Mouse (Mus musculus): ENCODE results near the gene Capn11. TPM values are rescaled to one million over a fixed set of nuclear protein-coding genes. Genes with fewer than 3 reads are reported as not detected.

Gene Capn11
- polyA plus RNA-seq, 1 experiment from 2014 or later = 0.84 TPM

GRCm38 (mm10) chr17:45610144-45610866 is 48.8 kb downstream of the Capn11 start:
- H3K4me3 ChIP-seq (ENCODE audit: low read length) = no peak overlapping the region
- H3K9ac ChIP-seq (ENCODE audit: low read length) = 0 out of 2 replicates have a peak overlapping the region, but pooled peaks have one; percentile 5
- ATAC-seq (replicated peaks; ENCODE audit: extremely low read depth, insufficient read depth, low FRiP score) = peak; percentile 75

GRCm38 (mm10) chr17:45608396-45608795 is 50.7 kb downstream of the Capn11 start:
- Histone ChIP-seq H3K4me2 (ENCODE audit: low read depth, low read length) (no peak overlapping the region), H3K4me1 (ENCODE audit: control insufficient read depth, insufficient read depth, low read length) (peaks cover 10% of the 10 kb centered on the region), H3K36me3 (ENCODE audit: control insufficient read depth, insufficient read depth) (no peaks in the 10 kb centered on the region), H3K9ac (ENCODE audit: low read length) (no peak overlapping the region), H3K27me3 (ENCODE audit: control insufficient read depth, insufficient read depth, low read length) (no peaks in the 10 kb centered on the region), H3K27ac (ENCODE audit: low read length) (no peak overlapping the region), H3K9me3 (replicated peaks; ENCODE audit: control insufficient read depth, low read length) (peaks cover 3% of the 10 kb centered on the region; the same call in 1 of the 2 replicates), H3K4me3 (ENCODE audit: low read length) (no peak overlapping the region)
- WGBS = 85% methylated on average over 4 of the region's 4 CpGs
- ATAC-seq (replicated peaks; ENCODE audit: extremely low read depth, insufficient read depth, low FRiP score) = no peak

More at GRCm38 (mm10) chr17:45610144-45610866, 48.8 kb downstream of the Capn11 start:
- Histone ChIP-seq H3K4me2 (ENCODE audit: low read depth, low read length) (peak overlapping the region; percentile 32; the same call in 1 of the 2 replicates), H3K36me3 (ENCODE audit: control insufficient read depth, insufficient read depth) (no peaks in the 10 kb centered on the region), H3K27ac (ENCODE audit: low read length) (peak overlapping the region; percentile 77), H3K4me1 (ENCODE audit: control insufficient read depth, insufficient read depth, low read length) (peaks cover 10% of the 10 kb centered on the region), H3K9me3 (replicated peaks; ENCODE audit: control insufficient read depth, low read length) (peaks cover 3% of the 10 kb centered on the region; the same call in 1 of the 2 replicates), H3K27me3 (ENCODE audit: control insufficient read depth, insufficient read depth, low read length) (no peaks in the 10 kb centered on the region)
- WGBS = 27% methylated on average over 5 of the region's 5 CpGs

DNA sequence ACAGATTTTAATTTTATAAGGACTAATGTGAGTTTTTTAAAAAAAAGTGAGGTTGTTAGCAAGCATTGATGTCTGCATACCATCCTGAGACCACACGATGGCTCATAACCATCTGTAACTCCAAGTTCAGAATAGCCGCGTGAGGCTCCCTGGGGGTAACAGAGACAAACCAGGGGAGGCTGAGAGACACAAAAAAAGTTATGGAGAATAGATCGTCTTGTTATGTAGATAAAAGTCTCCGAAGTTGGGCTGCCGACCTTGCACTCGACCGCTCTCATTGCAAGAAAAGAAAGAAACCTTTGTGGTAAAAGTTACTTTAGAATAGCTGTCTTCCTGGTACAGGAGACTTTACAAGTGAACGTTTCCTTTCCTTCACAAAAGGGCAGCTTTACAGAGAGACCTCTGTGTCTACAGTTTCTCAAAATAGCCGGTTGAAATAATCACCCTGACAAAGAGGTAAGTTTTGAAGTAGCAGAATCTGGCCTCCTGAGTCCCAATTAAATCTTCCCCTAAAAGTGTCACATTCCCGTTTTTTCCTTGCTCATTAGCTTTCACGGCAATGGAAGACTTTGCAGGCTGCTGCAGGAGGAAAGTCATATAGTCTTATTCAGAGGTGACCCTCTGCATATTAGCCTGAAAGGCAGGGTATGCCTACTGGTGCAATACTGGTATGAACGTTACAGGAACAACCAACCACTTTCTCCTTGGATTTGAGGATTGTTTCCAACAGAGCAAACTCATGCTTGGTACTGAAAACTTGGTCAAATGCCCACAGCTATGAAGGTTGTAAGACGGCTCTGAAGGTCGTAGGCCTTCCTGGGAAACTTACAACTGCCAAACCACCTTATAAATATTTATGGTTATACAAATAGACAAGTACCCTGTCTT is 51.9 kb downstream of the Capn11 start:
- Histone ChIP-seq H3K4me1 (ENCODE audit: control insufficient read depth, insufficient read depth, low read length) (peaks cover 10% of the 10 kb centered on the region), H3K9ac (ENCODE audit: low read length) (no peak overlapping the region), H3K36me3 (ENCODE audit: control insufficient read depth, insufficient read depth) (no peaks in the 10 kb centered on the region), H3K4me2 (ENCODE audit: low read depth, low read length) (no peak overlapping the region), H3K4me3 (ENCODE audit: low read length) (no peak overlapping the region), H3K27me3 (ENCODE audit: control insufficient read depth, insufficient read depth, low read length) (no peaks in the 10 kb centered on the region), H3K9me3 (replicated peaks; ENCODE audit: control insufficient read depth, low read length) (peaks cover 3% of the 10 kb centered on the region; the same call in 1 of the 2 replicates), H3K27ac (ENCODE audit: low read length) (no peak overlapping the region)
- WGBS = 76% methylated on average over 15 of the region's 15 CpGs
- no peak for ATAC-seq (replicated peaks; ENCODE audit: extremely low read depth, insufficient read depth, low FRiP score)

- no peaks in the 10 kb centered on the region for H3K36me3 ChIP-seq (ENCODE audit: control insufficient read depth, insufficient read depth)
Measured at GRCm38 (mm10) chr17:45602984-45603383, 56.1 kb downstream of the Capn11 start.

GRCm38 (mm10) chr17:45601877-45602304 is 57.2 kb downstream of the Capn11 start, which contains the start of gene Mymx:
TSS of gene Mymx (minus strand) at chr17:45602102.
- Histone ChIP-seq H3K9me3 (replicated peaks; ENCODE audit: control insufficient read depth, low read length) (no peaks in the 10 kb centered on the region), H3K4me2 (ENCODE audit: low read depth, low read length) (0 out of 2 replicates have a peak within 1 kb of the TSS, but pooled peaks have one; percentile 7), H3K36me3 (ENCODE audit: control insufficient read depth, insufficient read depth) (no peaks in the 10 kb centered on the region), H3K4me1 (ENCODE audit: control insufficient read depth, insufficient read depth, low read length) (peaks cover 17% of the 10 kb centered on the region), H3K27ac (ENCODE audit: low read length) (no peak within 1 kb of the TSS), H3K9ac (ENCODE audit: low read length) (peak within 1 kb of the TSS; percentile 26; the same call in 1 of the 2 replicates), H3K4me3 (ENCODE audit: low read length) (no peak within 1 kb of the TSS), H3K27me3 (ENCODE audit: control insufficient read depth, insufficient read depth, low read length) (no peaks in the 10 kb centered on the region; the same call in 1 of the 2 replicates)
- ATAC-seq (replicated peaks; ENCODE audit: extremely low read depth, insufficient read depth, low FRiP score) = no peak
- WGBS = 48% methylated on average over 6 of the region's 6 CpGs

More at GRCm38 (mm10) chr17:45602984-45603383, 56.1 kb downstream of the Capn11 start:
- H3K9ac ChIP-seq (ENCODE audit: low read length) = no peak overlapping the region
- peaks cover 3% of the 10 kb centered on the region; the same call in 1 of the 2 replicates for H3K9me3 ChIP-seq (replicated peaks; ENCODE audit: control insufficient read depth, low read length)
- no peak overlapping the region for H3K27ac ChIP-seq (ENCODE audit: low read length)
- no peak overlapping the region for H3K4me3 ChIP-seq (ENCODE audit: low read length)
- H3K27me3 ChIP-seq (ENCODE audit: control insufficient read depth, insufficient read depth, low read length) = no peaks in the 10 kb centered on the region; the same call in 1 of the 2 replicates
- no peak overlapping the region for H3K4me2 ChIP-seq (ENCODE audit: low read depth, low read length)
- ATAC-seq (replicated peaks; ENCODE audit: extremely low read depth, insufficient read depth, low FRiP score) = no peak
- H3K4me1 ChIP-seq (ENCODE audit: control insufficient read depth, insufficient read depth, low read length) = peaks cover 14% of the 10 kb centered on the region
- WGBS = 83% methylated on average over 3 of the region's 3 CpGs

- 24% methylated on average over 22 of the region's 22 CpGs for WGBS
- Histone ChIP-seq H3K4me3 (ENCODE audit: low read length) (no peak overlapping the region), H3K9ac (ENCODE audit: low read length) (peak overlapping the region; percentile 26; the same call in 1 of the 2 replicates), H3K36me3 (ENCODE audit: control insufficient read depth, insufficient read depth) (no peaks in the 10 kb centered on the region), H3K4me1 (ENCODE audit: control insufficient read depth, insufficient read depth, low read length) (peaks cover 23% of the 10 kb centered on the region), H3K9me3 (replicated peaks; ENCODE audit: control insufficient read depth, low read length) (no peaks in the 10 kb centered on the region), H3K4me2 (ENCODE audit: low read depth, low read length) (0 out of 2 replicates have a peak overlapping the region, but pooled peaks have one; percentile 7), H3K27me3 (ENCODE audit: control insufficient read depth, insufficient read depth, low read length) (no peaks in the 10 kb centered on the region; the same call in 1 of the 2 replicates), H3K27ac (ENCODE audit: low read length) (no peak overlapping the region)
- ATAC-seq (replicated peaks; ENCODE audit: extremely low read depth, insufficient read depth, low FRiP score) = no peak
Measured at GRCm38 (mm10) chr17:45601325-45601724, 57.8 kb downstream of the Capn11 start.

- H3K4me3 ChIP-seq (ENCODE audit: low read length) = no peak overlapping the region
- H3K27me3 ChIP-seq (ENCODE audit: control insufficient read depth, insufficient read depth, low read length) = no peaks in the 10 kb centered on the region; the same call in 1 of the 2 replicates
- H3K27ac ChIP-seq (ENCODE audit: low read length) = no peak overlapping the region
Measured at GRCm38 (mm10) chr17:45600267-45600666, 58.9 kb downstream of the Capn11 start.

DNA sequence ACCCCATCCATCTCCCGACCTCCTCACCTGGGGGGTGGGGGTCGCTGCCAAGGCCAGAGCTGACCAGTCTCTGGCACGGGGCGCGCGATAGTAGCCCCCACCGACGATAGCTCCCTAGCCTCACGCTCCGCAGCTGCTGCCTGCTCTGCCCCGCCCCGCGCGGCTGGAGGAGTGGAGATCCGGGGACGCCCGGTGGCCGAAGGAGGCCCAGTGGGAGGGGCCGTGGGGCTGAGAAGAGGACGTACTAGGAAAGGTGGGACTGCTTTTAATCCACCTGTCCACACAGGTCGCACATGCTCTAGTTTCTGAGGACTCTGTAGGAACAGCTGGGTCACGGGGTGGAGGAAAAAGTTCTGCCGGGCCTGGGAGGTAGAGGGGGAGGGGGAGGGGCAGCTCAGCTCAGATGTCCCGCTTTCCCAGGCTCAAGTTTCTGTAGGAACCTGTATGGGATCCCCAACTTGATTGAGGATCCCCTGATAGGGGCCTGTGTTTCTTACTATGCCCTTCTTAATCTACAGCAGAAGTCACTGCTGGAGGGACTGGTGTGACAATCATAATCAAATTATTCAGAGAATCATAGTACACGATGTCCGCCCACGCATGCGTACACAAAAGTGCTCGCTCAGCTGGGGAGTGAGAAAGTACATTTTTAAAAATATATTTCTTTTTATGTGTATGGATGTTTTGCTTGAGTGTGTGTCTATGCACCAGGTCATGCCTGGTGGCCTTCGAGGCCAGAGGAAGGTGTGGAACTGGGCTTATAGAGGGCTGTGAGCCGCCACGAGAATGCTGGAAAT is 59.5 kb downstream of the Capn11 start, which contains the start of gene Slc29a1:
Gene Slc29a1 (minus strand): TSS at position 161 of the 797 bp plus-strand sequence.
- Histone ChIP-seq H3K4me3 (ENCODE audit: low read length) (peak within 1 kb of the TSS; percentile 42), H3K27ac (ENCODE audit: low read length) (no peak within 1 kb of the TSS), H3K4me2 (ENCODE audit: low read depth, low read length) (peak within 1 kb of the TSS; percentile 81), H3K27me3 (ENCODE audit: control insufficient read depth, insufficient read depth, low read length) (no peaks in the 10 kb centered on the region; the same call in 1 of the 2 replicates), H3K36me3 (ENCODE audit: control insufficient read depth, insufficient read depth) (no peaks in the 10 kb centered on the region), H3K9me3 (replicated peaks; ENCODE audit: control insufficient read depth, low read length) (no peaks in the 10 kb centered on the region), H3K4me1 (ENCODE audit: control insufficient read depth, insufficient read depth, low read length) (peaks cover 35% of the 10 kb centered on the region), H3K9ac (ENCODE audit: low read length) (peak within 1 kb of the TSS; percentile 72)
- peak; percentile 21; the same call in 1 of the 2 replicates for ATAC-seq (replicated peaks; ENCODE audit: extremely low read depth, insufficient read depth, low FRiP score)
- 20% methylated on average over 32 of the region's 32 CpGs for WGBS

More at GRCm38 (mm10) chr17:45600267-45600666, 58.9 kb downstream of the Capn11 start:
- no peaks in the 10 kb centered on the region for H3K9me3 ChIP-seq (replicated peaks; ENCODE audit: control insufficient read depth, low read length)
- H3K4me1 ChIP-seq (ENCODE audit: control insufficient read depth, insufficient read depth, low read length) = peaks cover 31% of the 10 kb centered on the region
- WGBS = 72% methylated on average over 8 of the region's 8 CpGs
- H3K9ac ChIP-seq (ENCODE audit: low read length) = no peak overlapping the region
- H3K4me2 ChIP-seq (ENCODE audit: low read depth, low read length) = no peak overlapping the region
- no peak for ATAC-seq (replicated peaks; ENCODE audit: extremely low read depth, insufficient read depth, low FRiP score)
- no peaks in the 10 kb centered on the region for H3K36me3 ChIP-seq (ENCODE audit: control insufficient read depth, insufficient read depth)

All from heart, embryonic 16.5 days (tissue).